13 mouse cellular contexts compared by ENCODE assay signal in genomic region chr4:34784865-34785264, GRCm38 (mm10). TPM values are rescaled to one million over a fixed set of nuclear protein-coding genes. Genes with fewer than 3 reads are reported as not detected.
DNase-seq lines count a peak whose midpoint lies in the region; ATAC-seq and TF ChIP-seq lines count a peak whose summit lies in the region.
"Had no signal": no experiment of that assay in that cellular context is flagged by ENCODE, and none has a peak within 500 bp of the region (broad histone marks: within the 10 kb centered on the region; RNA-seq: fewer than 3 reads in every experiment).

No protein-coding gene starts in this region.

- WGBS in hindbrain, embryonic 14.5 days = 56% methylated on average over 5 of the region's 5 CpGs
- 55% methylated on average over 5 of the region's 5 CpGs for WGBS in hindbrain, embryonic 12.5 days
- WGBS in midbrain, postnatal 0 days = 64% methylated on average over 5 of the region's 5 CpGs
- 52% methylated on average over 5 of the region's 5 CpGs for WGBS in midbrain, embryonic 11.5 days
- WGBS in bone marrow, adult 2 months = 57% methylated on average over 5 of the region's 5 CpGs

- H3K4me1 ChIP-seq in hindbrain, embryonic 14.5 days (replicated peaks; ENCODE audit: control insufficient read depth, insufficient read depth, low read length) = no peaks in the 10 kb centered on the region
- no peaks in the 10 kb centered on the region for H3K4me1 ChIP-seq in hindbrain, embryonic 12.5 days
- H3K4me1 ChIP-seq in midbrain, postnatal 0 days (ENCODE audit: insufficient read depth, low read length) = no peaks in the 10 kb centered on the region
- H3K4me1 ChIP-seq in midbrain, embryonic 11.5 days (ENCODE audit: control insufficient read depth, insufficient read depth, low read length) = no peaks in the 10 kb centered on the region
- no peaks in the 10 kb centered on the region for H3K4me1 ChIP-seq in bone marrow, adult 2 months (ENCODE audit: control insufficient read depth, insufficient read depth, low read length)
- H3K4me1 ChIP-seq: embryonic facial prominence, embryonic 13.5 days had no signal

- no peak overlapping the region for H3K27ac ChIP-seq in hindbrain, embryonic 14.5 days
- H3K27ac ChIP-seq in hindbrain, embryonic 12.5 days = no peak overlapping the region
- no peak overlapping the region for H3K27ac ChIP-seq in midbrain, postnatal 0 days (ENCODE audit: low read depth, low read length)
- no peak overlapping the region for H3K27ac ChIP-seq in midbrain, embryonic 11.5 days (ENCODE audit: low read depth, low read length)
- H3K27ac ChIP-seq in bone marrow, adult 2 months (ENCODE audit: control insufficient read depth, insufficient read depth, low read depth, low read length, poor library complexity) = no peak overlapping the region
- H3K27ac ChIP-seq: embryonic facial prominence, embryonic 13.5 days had no signal

- H3K27me3 ChIP-seq in hindbrain, embryonic 14.5 days (ENCODE audit: control insufficient read depth, insufficient read depth, low read length) = no peaks in the 10 kb centered on the region
- no peaks in the 10 kb centered on the region for H3K27me3 ChIP-seq in hindbrain, embryonic 12.5 days
- H3K27me3 ChIP-seq in midbrain, postnatal 0 days (ENCODE audit: insufficient read depth, low read length) = no peaks in the 10 kb centered on the region
- H3K27me3 ChIP-seq in midbrain, embryonic 11.5 days (ENCODE audit: control insufficient read depth, insufficient read depth, low read length) = no peaks in the 10 kb centered on the region
- no peaks in the 10 kb centered on the region; the same call in 1 of the 2 replicates for H3K27me3 ChIP-seq in splenic B cell, adult 2 months (ENCODE audit: control insufficient read depth, insufficient read depth, low read length, poor library complexity, severe bottlenecking)
- H3K27me3 ChIP-seq: embryonic facial prominence, embryonic 13.5 days had no signal

- TF ChIP-seq POLR2A in bone marrow, adult 2 months (IDR thresholded peaks at IDR 0.05; ENCODE audit: borderline replicate concordance, control insufficient read depth, low read depth, low read length) = no peak

- DNase-seq in hindbrain, embryonic 14.5 days (ENCODE audit: low spot score) = no peak
- no peak for DNase-seq in midbrain, postnatal 0 days (ENCODE audit: low spot score)
- DNase-seq in midbrain, embryonic 11.5 days (ENCODE audit: low spot score, missing footprints) = no peak
- DNase-seq in splenic B cell, adult 2 months (ENCODE audit: low read depth, low spot score) = peak; percentile 33
- no peak for DNase-seq in left cerebral cortex, adult 18-20 months (ENCODE audit: low spot score in 2 of 2)
- DNase-seq: kidney, adult 18-20 months; right cerebral cortex, adult 18-20 months had no signal

- no peak overlapping the region for H3K4me3 ChIP-seq in hindbrain, embryonic 14.5 days (replicated peaks; ENCODE audit: low read length)
- no peak overlapping the region for H3K4me3 ChIP-seq in hindbrain, embryonic 12.5 days
- H3K4me3 ChIP-seq in midbrain, postnatal 0 days (ENCODE audit: low read depth, low read length) = no peak overlapping the region
- H3K4me3 ChIP-seq in midbrain, embryonic 11.5 days (ENCODE audit: low read depth, low read length) = no peak overlapping the region
- no peak overlapping the region for H3K4me3 ChIP-seq in bone marrow, adult 2 months (replicated peaks; ENCODE audit: control insufficient read depth, low read depth, low read length)
- H3K4me3 ChIP-seq: embryonic facial prominence, embryonic 13.5 days had no signal

- peak; percentile 24; the same call in 1 of the 2 replicates for ATAC-seq in hindbrain, embryonic 14.5 days (ENCODE audit: low FRiP score)
- no peak for ATAC-seq in hindbrain, embryonic 12.5 days (ENCODE audit: low FRiP score)
- ATAC-seq in midbrain, postnatal 0 days (ENCODE audit: low FRiP score) = no peak
- ATAC-seq in midbrain, embryonic 11.5 days (ENCODE audit: low FRiP score) = no peak
- ATAC-seq in cerebellum, adult (ENCODE audit: insufficient number of reproducible peaks, low FRiP score, low TSS enrichment) = no peak

- no peaks in the 10 kb centered on the region for H3K9me3 ChIP-seq in hindbrain, embryonic 14.5 days (ENCODE audit: control insufficient read depth, low read length)
- H3K9me3 ChIP-seq in hindbrain, embryonic 12.5 days (replicated peaks) = no peaks in the 10 kb centered on the region
- no peaks in the 10 kb centered on the region for H3K9me3 ChIP-seq in midbrain, postnatal 0 days (ENCODE audit: low read length)
- no peaks in the 10 kb centered on the region for H3K9me3 ChIP-seq in midbrain, embryonic 11.5 days (ENCODE audit: control insufficient read depth, low read length)
- H3K9me3 ChIP-seq: embryonic facial prominence, embryonic 13.5 days had no signal

- H3K9ac ChIP-seq in hindbrain, embryonic 14.5 days = no peak overlapping the region
- no peak overlapping the region for H3K9ac ChIP-seq in hindbrain, embryonic 12.5 days
- no peak overlapping the region for H3K9ac ChIP-seq in midbrain, postnatal 0 days (replicated peaks; ENCODE audit: low read length, poor library complexity, severe bottlenecking)
- H3K9ac ChIP-seq in midbrain, embryonic 11.5 days (ENCODE audit: low read length) = no peak overlapping the region
- H3K9ac ChIP-seq: embryonic facial prominence, embryonic 13.5 days had no signal

- no peak overlapping the region for H3K4me2 ChIP-seq in hindbrain, embryonic 14.5 days (replicated peaks)
- no peak overlapping the region for H3K4me2 ChIP-seq in hindbrain, embryonic 12.5 days (replicated peaks)
- no peak overlapping the region for H3K4me2 ChIP-seq in midbrain, postnatal 0 days (ENCODE audit: low read depth, low read length, poor library complexity, severe bottlenecking)
- H3K4me2 ChIP-seq in midbrain, embryonic 11.5 days = no peak overlapping the region
- H3K4me2 ChIP-seq: embryonic facial prominence, embryonic 13.5 days had no signal

- peak; percentile 39; the same call in 1 of the 2 replicates for TF ChIP-seq CTCF in midbrain, postnatal 0 days (IDR thresholded peaks at IDR 0.05)
- peak; percentile 46; the same call in 1 of the 2 replicates for TF ChIP-seq CTCF in bone marrow, adult 2 months (IDR thresholded peaks at IDR 0.05; ENCODE audit: control insufficient read depth, insufficient read depth, low read length)

- H3K36me3 ChIP-seq in hindbrain, embryonic 14.5 days (replicated peaks; ENCODE audit: control insufficient read depth, insufficient read depth) = no peaks in the 10 kb centered on the region
- no peaks in the 10 kb centered on the region for H3K36me3 ChIP-seq in hindbrain, embryonic 12.5 days
- H3K36me3 ChIP-seq in midbrain, postnatal 0 days (ENCODE audit: insufficient read depth, low read length) = no peaks in the 10 kb centered on the region
- H3K36me3 ChIP-seq in midbrain, embryonic 11.5 days (ENCODE audit: control insufficient read depth, insufficient read depth, low read length) = no peaks in the 10 kb centered on the region
- no peaks in the 10 kb centered on the region for H3K36me3 ChIP-seq in splenic B cell, adult 2 months (ENCODE audit: control insufficient read depth, insufficient read depth, low read length, poor library complexity, severe bottlenecking)
- H3K36me3 ChIP-seq: embryonic facial prominence, embryonic 13.5 days had no signal

RNA-seq across cellular contexts. Expression of gene Smim8, which starts 6.6 kb away (rescaled TPM):
- 53.5 and 54.1 TPM in 2 replicates for polyA plus RNA-seq in hindbrain, embryonic 14.5 days (2014; fragmentation: Nextera tagmentation; extraction: Ambion mirVana)
- 43.2 and 48.0 TPM in 2 replicates for polyA plus RNA-seq in hindbrain, embryonic 12.5 days (2016; fragmentation: Nextera tagmentation; extraction: Ambion mirVana)
- 9.9 and 15.3 TPM in 2 replicates for total RNA-seq in midbrain, postnatal 0 days (2014; rRNA removed)
- polyA plus RNA-seq in midbrain, postnatal 0 days (2015; fragmentation: Nextera tagmentation; extraction: Ambion mirVana) = 48.8 and 52.3 TPM in 2 replicates
- 46.0 and 51.8 TPM in 2 replicates for polyA plus RNA-seq in midbrain, embryonic 11.5 days (2014; fragmentation: Nextera tagmentation; extraction: Ambion mirVana)
- polyA plus RNA-seq in bone marrow, adult 2 months (2011; ENCODE audit: insufficient read depth, insufficient read length, low replicate concordance, missing spikeins) = 11.6 and 17.2 TPM in 2 replicates
- 10 to 100 TPM; 21.3 to 22.1 TPM for total RNA-seq in left cerebral cortex, adult 18-20 months (2021)

RNA-seq across cellular contexts. Expression of gene Gm136, which starts 28.8 kb away (rescaled TPM):
- polyA plus RNA-seq in hindbrain, embryonic 14.5 days (2014; fragmentation: Nextera tagmentation; extraction: Ambion mirVana) = not detected in 2 replicates
- polyA plus RNA-seq in hindbrain, embryonic 12.5 days (2016; fragmentation: Nextera tagmentation; extraction: Ambion mirVana) = not detected in 2 replicates
- total RNA-seq in midbrain, postnatal 0 days (2014; rRNA removed) = not detected in 2 replicates
- 0.11 TPM in 1 of 2 replicates, not detected in the other for polyA plus RNA-seq in midbrain, postnatal 0 days (2015; fragmentation: Nextera tagmentation; extraction: Ambion mirVana)
- polyA plus RNA-seq in midbrain, embryonic 11.5 days (2014; fragmentation: Nextera tagmentation; extraction: Ambion mirVana) = not detected in 2 replicates
- polyA plus RNA-seq in bone marrow, adult 2 months (2011; ENCODE audit: insufficient read depth, insufficient read length, low replicate concordance, missing spikeins) = not detected in 2 replicates
- total RNA-seq in left cerebral cortex, adult 18-20 months (2021) = not detected
- polyA plus RNA-seq: embryonic facial prominence, embryonic 13.5 days; heart, embryonic 16.5 days; limb, embryonic 11.5 days had no signal

RNA-seq across cellular contexts. Expression of gene Cfap206, which starts 54.9 kb away (rescaled TPM):
- 4.6 and 5.9 TPM in 2 replicates for polyA plus RNA-seq in hindbrain, embryonic 14.5 days (2014; fragmentation: Nextera tagmentation; extraction: Ambion mirVana)
- polyA plus RNA-seq in hindbrain, embryonic 12.5 days (2016; fragmentation: Nextera tagmentation; extraction: Ambion mirVana) = 5.2 and 5.3 TPM in 2 replicates
- total RNA-seq in midbrain, postnatal 0 days (2014; rRNA removed) = 2.1 and 7.0 TPM in 2 replicates
- 2.5 and 2.9 TPM in 2 replicates for polyA plus RNA-seq in midbrain, postnatal 0 days (2015; fragmentation: Nextera tagmentation; extraction: Ambion mirVana)
- 0.48 and 0.99 TPM in 2 replicates for polyA plus RNA-seq in midbrain, embryonic 11.5 days (2014; fragmentation: Nextera tagmentation; extraction: Ambion mirVana)
- not detected in 2 replicates for polyA plus RNA-seq in bone marrow, adult 2 months (2011; ENCODE audit: insufficient read depth, insufficient read length, low replicate concordance, missing spikeins)
- 1 to 10 TPM; 1.5 to 2.0 TPM for total RNA-seq in left cerebral cortex, adult 18-20 months (2021)
